Mouse (Mus musculus) megakaryocyte, embryonic 14.5 days (primary cell): ENCODE results near the gene Atg101. TPM values are rescaled to one million over a fixed set of nuclear protein-coding genes. Genes with fewer than 3 reads are reported as not detected.

Source experiments
- H3K27me3 ChIP-seq: replicated peaks from 2 replicates; pipeline ENCODE3; 2012; ENCODE audit warnings: inconsistent platforms
- H3K36me3 ChIP-seq: replicated peaks from 2 replicates; pipeline ENCODE3; 2012; ENCODE audit warnings: low read length, inconsistent platforms, mixed read lengths
- H3K4me1 ChIP-seq: 2 replicates; pipeline ENCODE4 v1.6.1; 2012; ENCODE audit warnings: inconsistent platforms
- H3K4me3 ChIP-seq: replicated peaks from 2 replicates; pipeline ENCODE3; 2012; ENCODE audit warnings: moderate library complexity, mild to moderate bottlenecking, inconsistent platforms
- H3K9me3 ChIP-seq: 2 replicates; pipeline ENCODE4 v1.6.1; 2012; ENCODE audit warnings: inconsistent platforms
- FLI1 ChIP-seq: IDR thresholded peaks from 2 replicates; pipeline ENCODE4 v1.6.1; 2012; ENCODE audit warnings: low read length, inconsistent platforms, mixed read lengths
- GATA1 ChIP-seq: IDR thresholded peaks from 3 replicates; pipeline ENCODE4 v1.6.1; 2012; ENCODE audit warnings: mixed read lengths, low read length, inconsistent platforms, borderline replicate concordance
- polyA plus RNA-seq: library from polyadenylated mRNA; stranded (reverse); fragments of >175 nt; gene quantifications from 2 replicates; pipeline ENCODE4 v1.2.3, GENCODE M21; 2012; ENCODE audit warnings: low replicate concordance; ENCODE audit not compliant: insufficient read depth

Gene Atg101
- polyA plus RNA-seq, 1 experiment = 65.9 TPM

GRCm38 (mm10) chr15:101241853-101242252 lies 42.2 kb upstream of the Atg101 start:
- Histone ChIP-seq H3K36me3 (no peaks in the 10 kb centered on the region), H3K4me3 (peak overlapping the region; percentile 67), H3K4me1 (peaks cover 74% of the 10 kb centered on the region), H3K9me3 (no peaks in the 10 kb centered on the region), H3K27me3 (peaks cover 17% of the 10 kb centered on the region)
- no peak for TF ChIP-seq FLI1
- no peak for TF ChIP-seq GATA1

GRCm38 (mm10) chr15:101242645-101243044 lies 41.4 kb upstream of the Atg101 start:
- H3K4me1 ChIP-seq = peaks cover 78% of the 10 kb centered on the region

GRCm38 (mm10) chr15:101244012-101244411 lies 40.1 kb upstream of the Atg101 start:
- TF ChIP-seq GATA1 (no peak), FLI1 (no peak)
- Histone ChIP-seq H3K4me3 (no peak overlapping the region), H3K4me1 (peaks cover 87% of the 10 kb centered on the region), H3K36me3 (no peaks in the 10 kb centered on the region), H3K9me3 (no peaks in the 10 kb centered on the region), H3K27me3 (peaks cover 3% of the 10 kb centered on the region)

More at GRCm38 (mm10) chr15:101242645-101243044, 41.4 kb upstream of the Atg101 start:
- peaks cover 14% of the 10 kb centered on the region for H3K27me3 ChIP-seq
- TF ChIP-seq FLI1 = no peak
- TF ChIP-seq GATA1 = no peak
- H3K9me3 ChIP-seq = no peaks in the 10 kb centered on the region
- H3K4me3 ChIP-seq = no peak overlapping the region
- no peaks in the 10 kb centered on the region for H3K36me3 ChIP-seq

GRCm38 (mm10) chr15:101246231-101247154 lies 37.6 kb upstream of the Atg101 start:
- H3K4me3 ChIP-seq = peak overlapping the region; percentile 91
- H3K4me1 ChIP-seq = peaks cover 91% of the 10 kb centered on the region
- no peaks in the 10 kb centered on the region for H3K36me3 ChIP-seq
- H3K9me3 ChIP-seq = peaks cover 7% of the 10 kb centered on the region
- TF ChIP-seq FLI1 (no peak), GATA1 (no peak)
- peaks cover 3% of the 10 kb centered on the region for H3K27me3 ChIP-seq

- Histone ChIP-seq H3K4me1 (peaks cover 86% of the 10 kb centered on the region), H3K4me3 (peak overlapping the region; percentile 78), H3K27me3 (peaks cover 8% of the 10 kb centered on the region), H3K36me3 (no peaks in the 10 kb centered on the region), H3K9me3 (peaks cover 7% of the 10 kb centered on the region)
- TF ChIP-seq GATA1 (no peak), FLI1 (no peak)
These were observed 36.9 kb upstream of the Atg101 start for GRCm38 (mm10) chr15:101247155-101247498.

GRCm38 (mm10) chr15:101248029-101248710 lies 35.9 kb upstream of the Atg101 start:
- Histone ChIP-seq H3K4me3 (peak overlapping the region; percentile 77), H3K9me3 (peaks cover 14% of the 10 kb centered on the region), H3K36me3 (no peaks in the 10 kb centered on the region), H3K4me1 (peaks cover 83% of the 10 kb centered on the region), H3K27me3 (peaks cover 15% of the 10 kb centered on the region)
- TF ChIP-seq FLI1 (no peak), GATA1 (no peak)

- Histone ChIP-seq H3K4me1 (peaks cover 84% of the 10 kb centered on the region), H3K4me3 (no peak overlapping the region), H3K36me3 (no peaks in the 10 kb centered on the region), H3K9me3 (peaks cover 17% of the 10 kb centered on the region), H3K27me3 (peaks cover 29% of the 10 kb centered on the region)
- TF ChIP-seq GATA1 = no peak
These were observed 33.8 kb upstream of the Atg101 start for GRCm38 (mm10) chr15:101250220-101250800.

GRCm38 (mm10) chr15:101251930-101252329 lies 32.1 kb upstream of the Atg101 start:
- peaks cover 38% of the 10 kb centered on the region for H3K27me3 ChIP-seq
- H3K36me3 ChIP-seq = no peaks in the 10 kb centered on the region
- H3K9me3 ChIP-seq = peaks cover 17% of the 10 kb centered on the region
- no peak for TF ChIP-seq FLI1
- no peak for TF ChIP-seq GATA1
- peaks cover 85% of the 10 kb centered on the region for H3K4me1 ChIP-seq
- H3K4me3 ChIP-seq = no peak overlapping the region

GRCm38 (mm10) chr15:101252614-101253013 lies 31.5 kb upstream of the Atg101 start:
- Histone ChIP-seq H3K4me3 (no peak overlapping the region), H3K4me1 (peaks cover 85% of the 10 kb centered on the region), H3K27me3 (peaks cover 38% of the 10 kb centered on the region), H3K9me3 (peaks cover 17% of the 10 kb centered on the region), H3K36me3 (no peaks in the 10 kb centered on the region)
- no peak for TF ChIP-seq GATA1
- TF ChIP-seq FLI1 = no peak

- H3K36me3 ChIP-seq = peaks cover 2% of the 10 kb centered on the region
- peaks cover 43% of the 10 kb centered on the region for H3K27me3 ChIP-seq
- H3K4me1 ChIP-seq = peaks cover 85% of the 10 kb centered on the region
- peak overlapping the region; percentile 91 for H3K4me3 ChIP-seq
- H3K9me3 ChIP-seq = peaks cover 17% of the 10 kb centered on the region
- TF ChIP-seq FLI1 = no peak
- TF ChIP-seq GATA1 = no peak
These were observed 30.5 kb upstream of the Atg101 start for GRCm38 (mm10) chr15:101253563-101253885.
